Mouse (Mus musculus) heart, postnatal 0 days (tissue): ENCODE measurements around the gene Tmem201.

Experiments used
- CTCF ChIP-seq: IDR thresholded peaks from 2 replicates; pipeline ENCODE4 v1.5.1; 2016; ENCODE audit warnings: antibody characterized with exemption, control low read depth, low read depth
- EP300 ChIP-seq: IDR thresholded peaks from 2 replicates; pipeline ENCODE4 v1.6.1; 2016; ENCODE audit warnings: antibody characterized with exemption, low read depth

- TF ChIP-seq EP300 (no peak), CTCF (no peak)
Observed at GRCm38 (mm10) chr4:149739478-149739877, 1.6 kb upstream of the Tmem201 start.
